Mouse (Mus musculus) neural tube, embryonic 14.5 days (tissue): ENCODE measurements around the gene Fndc10. TPM values are rescaled to one million over a fixed set of nuclear protein-coding genes. Genes with fewer than 3 reads are reported as not detected.
"Not testable (repeated sequence)": the region's sequence is repeated elsewhere in the genome, so short reads cannot be mapped to it uniquely, and the experiment has no call there.

Experiments used
- ATAC-seq: fragments of 200-750 bp; cut with Nextera tagmentation; 2 replicates; pipeline ENCODE4 v1.8.0; 2017; ENCODE audit warnings: low read depth, mild to moderate bottlenecking, moderate TSS enrichment, moderate library complexity
- H3K27ac ChIP-seq: fragments of 300-500 bp; sonication (generic); 2 replicates; pipeline ENCODE4 v1.5.1; 2014; ENCODE audit warnings: low read depth, mild to moderate bottlenecking, control low read depth, low read length, moderate library complexity, mixed read lengths
- H3K27me3 ChIP-seq: fragments of 300-500 bp; sonication (generic); 2 replicates; pipeline ENCODE4 v1.6.1; 2014; ENCODE audit warnings: low read length; ENCODE audit not compliant: control insufficient read depth, insufficient read depth
- H3K36me3 ChIP-seq: fragments of 300-500 bp; sonication (generic); 2 replicates; pipeline ENCODE4 v1.6.1; 2014; ENCODE audit warnings: low read length, mixed read lengths; ENCODE audit not compliant: control insufficient read depth, insufficient read depth
- H3K4me1 ChIP-seq: fragments of 300-500 bp; sonication (generic); 2 replicates; pipeline ENCODE4 v1.6.1; 2014; ENCODE audit warnings: low read length; ENCODE audit not compliant: control insufficient read depth, insufficient read depth
- H3K4me2 ChIP-seq: fragments of 300-500 bp; sonication (generic); 2 replicates; pipeline ENCODE4 v1.6.1; 2014; ENCODE audit warnings: mild to moderate bottlenecking, low read depth, low read length, control low read depth
- H3K4me3 ChIP-seq: fragments of 300-500 bp; sonication (generic); 2 replicates; pipeline ENCODE4 v1.5.1; 2014; ENCODE audit warnings: low read depth, low read length, control low read depth, mixed read lengths
- H3K9ac ChIP-seq: fragments of 300-500 bp; sonication (generic); replicated peaks from 2 replicates; pipeline ENCODE4 v1.6.1; 2014; ENCODE audit warnings: low read depth, mild to moderate bottlenecking, control low read depth, low read length, mixed read lengths
- H3K9me3 ChIP-seq: fragments of 300-500 bp; sonication (generic); 2 replicates; pipeline ENCODE4 v1.6.1; 2016; ENCODE audit warnings: low read length; ENCODE audit not compliant: control insufficient read depth
- WGBS: fragments of 180-500 bp; shearing (Covaris S2); extraction: QIAGEN DNeasy Blood & Tissue Kit; methylation state at CpG from one replicate; pipeline ENCODE4 v1.1.7; 2014; 5-methylcytosine and 5-hydroxymethylcytosine counted together
- polyA plus RNA-seq: library from polyadenylated mRNA; unstranded; fragments of >200 nt; fragmentation: Nextera tagmentation; extraction: Ambion mirVana; gene quantifications from 2 replicates; pipeline ENCODE4 v1.2.1, GENCODE M21; 2014

Gene Fndc10
- 8.5 and 10.4 TPM in 2 replicates for polyA plus RNA-seq

GRCm38 (mm10) chr4:155694111-155694481 lies at the start of gene Fndc10:
Gene Fndc10, plus strand, starts transcription at chr4:155694342.
- peak within 1 kb of the TSS; percentile 88 for H3K9ac ChIP-seq
- H3K36me3 ChIP-seq = no peaks in the 10 kb centered on the region
- peak within 1 kb of the TSS; percentile 61 for H3K4me3 ChIP-seq
- H3K4me1 ChIP-seq = peaks cover 14% of the 10 kb centered on the region
- no peaks in the 10 kb centered on the region for H3K27me3 ChIP-seq
- H3K27ac ChIP-seq = peak within 1 kb of the TSS; percentile 92
- H3K9me3 ChIP-seq = no peaks in the 10 kb centered on the region
- peak; percentile 90 for ATAC-seq
- peak within 1 kb of the TSS; percentile 67 for H3K4me2 ChIP-seq
- WGBS = under 1% methylated on average over 27 of the region's 47 CpGs

- not testable (repeated sequence) for H3K27ac ChIP-seq, H3K27me3 ChIP-seq, H3K4me3 ChIP-seq, H3K4me1 ChIP-seq, H3K9ac ChIP-seq, ATAC-seq, H3K9me3 ChIP-seq, H3K4me2 ChIP-seq
- peaks cover 69% of the 10 kb centered on the region for H3K36me3 ChIP-seq
- 99% methylated on average over 2 of the region's 2 CpGs for WGBS
Measured at GRCm38 (mm10) chr4:155645308-155645707, 48.8 kb upstream of the Fndc10 start, which contains the start of gene Gm10563. Gene Gm10563, minus strand, starts transcription at chr4:155645408.

- no peak for ATAC-seq
- 97% methylated on average over 5 of the region's 5 CpGs for WGBS
Measured at GRCm38 (mm10) chr4:155645721-155646120, 48.4 kb upstream of the Fndc10 start.

GRCm38 (mm10) chr4:155649355-155649754 lies 44.8 kb upstream of the Fndc10 start:
- Histone ChIP-seq H3K27me3 (peaks cover 33% of the 10 kb centered on the region), H3K9ac (no peak overlapping the region), H3K4me2 (no peak overlapping the region), H3K36me3 (peaks cover 47% of the 10 kb centered on the region), H3K9me3 (no peaks in the 10 kb centered on the region), H3K4me3 (no peak overlapping the region), H3K4me1 (peaks cover 16% of the 10 kb centered on the region), H3K27ac (no peak overlapping the region)
- WGBS = 96% methylated on average over 11 of the region's 11 CpGs
- ATAC-seq = no peak

More at GRCm38 (mm10) chr4:155645721-155646120, 48.4 kb upstream of the Fndc10 start:
- H3K36me3 ChIP-seq = peaks cover 69% of the 10 kb centered on the region
- H3K9ac ChIP-seq = no peak overlapping the region
- H3K27me3 ChIP-seq = peaks cover under 1% of the 10 kb centered on the region; the same call in 1 of the 2 replicates
- H3K4me3 ChIP-seq = no peak overlapping the region
- no peaks in the 10 kb centered on the region for H3K4me1 ChIP-seq
- no peak overlapping the region for H3K27ac ChIP-seq
- no peaks in the 10 kb centered on the region for H3K9me3 ChIP-seq
- no peak overlapping the region for H3K4me2 ChIP-seq

- Histone ChIP-seq H3K9me3 (no peaks in the 10 kb centered on the region), H3K9ac (no peak overlapping the region), H3K27ac (no peak overlapping the region), H3K4me3 (no peak overlapping the region), H3K36me3 (peaks cover 47% of the 10 kb centered on the region), H3K4me1 (peaks cover 22% of the 10 kb centered on the region), H3K27me3 (peaks cover 55% of the 10 kb centered on the region), H3K4me2 (no peak overlapping the region)
- no peak for ATAC-seq
- 64% methylated on average over 15 of the region's 15 CpGs for WGBS
Measured at GRCm38 (mm10) chr4:155651553-155652269, 42.4 kb upstream of the Fndc10 start.

GRCm38 (mm10) chr4:155652283-155653085 lies 41.7 kb upstream of the Fndc10 start:
- Histone ChIP-seq H3K4me1 (peaks cover 22% of the 10 kb centered on the region), H3K9me3 (no peaks in the 10 kb centered on the region), H3K27ac (no peak overlapping the region), H3K27me3 (peaks cover 55% of the 10 kb centered on the region), H3K4me3 (peak overlapping the region; percentile 31), H3K36me3 (peaks cover 41% of the 10 kb centered on the region), H3K9ac (peak overlapping the region; percentile 48), H3K4me2 (peak overlapping the region; percentile 63)
- ATAC-seq = no peak
- 20% methylated on average over 35 of the region's 36 CpGs for WGBS

GRCm38 (mm10) chr4:155653086-155653450 lies 41.1 kb upstream of the Fndc10 start, which contains the start of gene Mmp23:
Gene Mmp23, minus strand, starts transcription at chr4:155653384.
- no peak within 1 kb of the TSS for H3K27ac ChIP-seq
- H3K9me3 ChIP-seq = no peaks in the 10 kb centered on the region
- H3K36me3 ChIP-seq = peaks cover 36% of the 10 kb centered on the region
- peaks cover 55% of the 10 kb centered on the region for H3K27me3 ChIP-seq
- H3K4me1 ChIP-seq = peaks cover 22% of the 10 kb centered on the region
- peak within 1 kb of the TSS; percentile 63 for H3K4me2 ChIP-seq
- H3K9ac ChIP-seq = peak within 1 kb of the TSS; percentile 48
- peak; percentile 35; the same call in 1 of the 2 replicates for ATAC-seq
- under 1% methylated on average over 33 of the region's 33 CpGs for WGBS
- peak within 1 kb of the TSS; percentile 31 for H3K4me3 ChIP-seq

GRCm38 (mm10) chr4:155653451-155654182 lies 40.5 kb upstream of the Fndc10 start:
- peaks cover 22% of the 10 kb centered on the region for H3K4me1 ChIP-seq
- H3K4me2 ChIP-seq = peak overlapping the region; percentile 63
- peaks cover 30% of the 10 kb centered on the region for H3K36me3 ChIP-seq
- peaks cover 55% of the 10 kb centered on the region for H3K27me3 ChIP-seq
- no peak for ATAC-seq
- 3% methylated on average over 31 of the region's 31 CpGs for WGBS
- no peaks in the 10 kb centered on the region for H3K9me3 ChIP-seq
- peak overlapping the region; percentile 48 for H3K9ac ChIP-seq
- no peak overlapping the region for H3K27ac ChIP-seq
- peak overlapping the region; percentile 31 for H3K4me3 ChIP-seq
